Mouse (Mus musculus) lung, postnatal 0 days (tissue): ENCODE results near the gene Tspan9.

Experiments
- CTCF ChIP-seq: IDR thresholded peaks from 2 replicates; pipeline ENCODE4 v1.5.1; 2016; ENCODE audit warnings: antibody characterized with exemption, mild to moderate bottlenecking
- EP300 ChIP-seq: IDR thresholded peaks from 2 replicates; pipeline ENCODE4 v1.6.1; 2016; ENCODE audit warnings: antibody characterized with exemption, mild to moderate bottlenecking, control low read depth

- TF ChIP-seq CTCF (peak; percentile 35), EP300 (no peak)
These were observed 146.5 kb downstream of the Tspan9 start for GRCm38 (mm10) chr6:127996928-127997327.
